Mouse (Mus musculus) hindbrain, embryonic 10.5 days (tissue): ENCODE data around the gene Acsf3. TPM values are rescaled to one million over a fixed set of nuclear protein-coding genes. Genes with fewer than 3 reads are reported as not detected.

Experiments
- DNase-seq: peaks from one replicate; pipeline ENCODE4 v3.0.0-alpha.2; 2017; ENCODE audit warnings: low spot score
- H3K27ac ChIP-seq: fragments of 300-500 bp; sonication (generic); 2 replicates; pipeline ENCODE4 v1.5.1; 2016; ENCODE audit warnings: mild to moderate bottlenecking, moderate library complexity
- H3K27me3 ChIP-seq: fragments of 300-500 bp; sonication (generic); 2 replicates; pipeline ENCODE4 v1.6.1; 2016; ENCODE audit warnings: mild to moderate bottlenecking; ENCODE audit not compliant: poor library complexity, insufficient read depth, severe bottlenecking
- H3K36me3 ChIP-seq: fragments of 300-500 bp; sonication (generic); 2 replicates; pipeline ENCODE4 v1.6.1; 2016; ENCODE audit warnings: mild to moderate bottlenecking, moderate library complexity
- H3K4me1 ChIP-seq: fragments of 300-500 bp; sonication (generic); replicated peaks from 2 replicates; pipeline ENCODE4 v1.6.1; 2016; ENCODE audit warnings: mild to moderate bottlenecking
- H3K4me3 ChIP-seq: fragments of 300-500 bp; sonication (generic); 2 replicates; pipeline ENCODE4 v1.5.1; 2016; ENCODE audit warnings: mild to moderate bottlenecking, moderate library complexity
- H3K9me3 ChIP-seq: fragments of 300-500 bp; sonication (generic); 2 replicates; pipeline ENCODE4 v1.6.1; 2016; ENCODE audit warnings: mild to moderate bottlenecking, moderate library complexity
- WGBS: fragments of 180-500 bp; shearing (Covaris S2); methylation state at CpG from one replicate; pipeline ENCODE4 v1.1.7; 2016; 5-methylcytosine and 5-hydroxymethylcytosine counted together
- polyA plus RNA-seq: library from polyadenylated mRNA; unstranded; fragments of >200 nt; fragmentation: Nextera tagmentation; extraction: Ambion mirVana; gene quantifications from 2 replicates; pipeline ENCODE4 v1.2.1, GENCODE M21; 2016

Gene Acsf3
- polyA plus RNA-seq, 1 experiment from 2014 or later = 18.0 TPM

- H3K27me3 ChIP-seq = peaks cover 79% of the 10 kb centered on the region
- 29% methylated on average over 17 of the region's 17 CpGs for whole genome bisulfite sequencing
- H3K27ac ChIP-seq = peak overlapping the region; percentile 71
- no peaks in the 10 kb centered on the region for H3K9me3 ChIP-seq
- peaks cover 67% of the 10 kb centered on the region for H3K4me1 ChIP-seq
- DNase-seq = no peak
- no peaks in the 10 kb centered on the region for H3K36me3 ChIP-seq
- no peak overlapping the region for H3K4me3 ChIP-seq
These were observed 30.1 kb upstream of the Acsf3 start for GRCm38 (mm10) chr8:122745022-122745749.

- 11% methylated on average over 16 of the region's 16 CpGs for WGBS
- Histone ChIP-seq H3K9me3 (no peaks in the 10 kb centered on the region), H3K36me3 (no peaks in the 10 kb centered on the region), H3K27ac (peak overlapping the region; percentile 71), H3K4me1 (peaks cover 67% of the 10 kb centered on the region), H3K4me3 (0 out of 2 replicates have a peak overlapping the region, but pooled peaks have one; percentile 3), H3K27me3 (peaks cover 73% of the 10 kb centered on the region)
- DNase-seq = peak; percentile 38
These were observed 29.5 kb upstream of the Acsf3 start for GRCm38 (mm10) chr8:122745750-122746275.

DNA sequence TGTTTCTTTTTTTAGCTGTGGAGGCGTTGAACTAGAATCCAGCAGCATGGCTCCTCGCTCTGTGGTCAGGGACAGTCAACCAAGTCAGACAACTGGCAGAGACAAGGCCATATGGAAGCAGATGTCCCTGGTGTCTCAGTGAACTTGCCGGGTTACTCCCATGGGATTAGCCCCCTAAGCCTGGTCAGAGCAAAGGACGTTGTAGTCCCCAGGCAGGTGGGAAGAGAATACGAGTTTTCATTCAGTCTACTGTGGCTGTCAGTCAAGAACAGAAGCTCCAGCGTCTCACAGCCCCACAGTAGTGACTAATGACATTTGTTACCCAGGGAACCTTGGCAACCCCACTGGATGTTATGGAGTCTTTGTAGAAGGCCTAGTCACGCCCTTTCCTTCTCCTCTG is 28.8 kb upstream of the Acsf3 start:
- Histone ChIP-seq H3K4me1 (peaks cover 67% of the 10 kb centered on the region), H3K27ac (peak overlapping the region; percentile 71), H3K4me3 (no peak overlapping the region), H3K36me3 (no peaks in the 10 kb centered on the region), H3K27me3 (peaks cover 66% of the 10 kb centered on the region), H3K9me3 (no peaks in the 10 kb centered on the region)
- WGBS = 46% methylated on average over 7 of the region's 7 CpGs
- no peak for DNase-seq

DNA sequence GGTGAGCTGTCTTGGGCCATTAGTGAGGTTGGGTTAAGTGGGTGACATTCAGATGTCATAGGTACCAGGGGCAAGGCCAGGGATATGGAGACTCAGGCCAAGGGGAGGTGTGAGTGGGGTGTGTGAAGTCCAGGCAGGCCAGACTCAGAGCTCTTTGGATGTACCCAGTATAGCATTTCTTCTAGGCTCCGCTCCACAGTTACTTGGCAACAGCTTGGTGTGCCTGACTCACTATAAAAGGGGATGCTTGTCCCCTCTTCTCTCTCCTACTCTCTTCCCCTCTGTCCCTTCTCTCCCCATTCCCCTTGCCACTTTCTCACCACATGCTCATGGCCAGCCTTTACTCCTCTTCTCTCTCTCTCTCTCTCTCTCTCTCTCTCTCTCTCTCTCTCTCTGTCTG is 27.5 kb upstream of the Acsf3 start:
- DNase-seq = no peak
- peaks cover 63% of the 10 kb centered on the region for H3K27me3 ChIP-seq
- H3K4me1 ChIP-seq = peaks cover 54% of the 10 kb centered on the region
- 100% methylated on average over 1 of the region's 1 CpGs for WGBS
- 0 out of 2 replicates have a peak overlapping the region, but pooled peaks have one; percentile 71 for H3K27ac ChIP-seq
- H3K9me3 ChIP-seq = no peaks in the 10 kb centered on the region
- no peaks in the 10 kb centered on the region for H3K36me3 ChIP-seq
- no peak overlapping the region for H3K4me3 ChIP-seq

DNA sequence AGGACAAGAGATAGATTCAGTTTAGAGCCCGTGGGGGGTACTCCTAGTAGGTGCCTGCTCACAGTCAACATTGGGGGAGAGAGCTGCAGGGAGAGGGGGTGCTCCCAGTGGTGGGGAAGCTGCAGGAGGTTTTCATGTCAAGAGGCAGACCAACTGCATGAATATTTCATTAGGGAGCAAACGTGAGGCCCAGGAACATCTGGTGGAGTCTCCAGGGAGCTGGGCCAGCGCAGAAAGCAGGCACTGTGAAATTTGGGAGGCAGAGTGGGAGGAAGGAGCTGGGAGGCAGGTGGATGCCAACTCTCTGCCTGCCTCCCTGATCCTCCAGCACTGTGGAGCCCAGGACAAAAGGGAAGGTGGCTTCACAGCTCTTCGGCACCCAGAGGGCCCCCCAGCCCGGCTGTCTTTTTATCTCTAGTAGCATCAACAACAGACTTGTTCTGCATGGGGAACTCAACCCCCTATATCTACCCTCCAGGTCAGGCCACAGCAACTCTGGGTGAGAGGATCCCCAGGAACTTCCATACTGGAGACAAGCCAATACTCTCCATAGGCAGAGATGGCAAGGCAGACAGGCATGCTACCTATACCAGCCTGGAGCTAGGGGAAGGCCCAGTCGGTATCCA is 25.8 kb upstream of the Acsf3 start:
- Histone ChIP-seq H3K27me3 (peaks cover 48% of the 10 kb centered on the region), H3K4me1 (peaks cover 43% of the 10 kb centered on the region), H3K36me3 (no peaks in the 10 kb centered on the region), H3K27ac (peak overlapping the region; percentile 57), H3K9me3 (no peaks in the 10 kb centered on the region), H3K4me3 (no peak overlapping the region)
- DNase-seq = no peak
- WGBS = 60% methylated on average over 6 of the region's 6 CpGs

DNA sequence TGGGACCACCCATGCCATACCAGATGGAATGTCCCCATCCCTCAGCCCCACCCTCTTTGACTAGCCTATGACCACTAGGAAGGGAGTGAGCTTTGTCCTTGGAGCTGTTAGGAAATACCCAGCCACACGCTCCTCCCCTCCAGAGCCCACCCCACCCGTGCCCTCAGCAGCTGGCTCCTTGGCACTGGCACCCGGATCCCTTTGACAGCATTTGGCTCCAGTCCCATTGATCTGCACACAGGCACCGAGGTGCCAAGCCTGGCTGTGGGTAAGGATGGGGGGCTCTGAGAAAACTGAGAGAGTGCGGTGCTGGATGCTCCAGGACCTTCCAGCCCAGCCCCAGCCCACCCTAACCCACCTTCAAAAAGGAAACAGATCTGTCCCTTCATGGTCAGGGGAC is 23.9 kb upstream of the Acsf3 start:
- DNase-seq = no peak
- Histone ChIP-seq H3K27ac (no peak overlapping the region), H3K4me3 (no peak overlapping the region), H3K36me3 (no peaks in the 10 kb centered on the region), H3K27me3 (peaks cover 29% of the 10 kb centered on the region), H3K9me3 (no peaks in the 10 kb centered on the region), H3K4me1 (peaks cover 24% of the 10 kb centered on the region)
- 77% methylated on average over 5 of the region's 5 CpGs for WGBS

DNA sequence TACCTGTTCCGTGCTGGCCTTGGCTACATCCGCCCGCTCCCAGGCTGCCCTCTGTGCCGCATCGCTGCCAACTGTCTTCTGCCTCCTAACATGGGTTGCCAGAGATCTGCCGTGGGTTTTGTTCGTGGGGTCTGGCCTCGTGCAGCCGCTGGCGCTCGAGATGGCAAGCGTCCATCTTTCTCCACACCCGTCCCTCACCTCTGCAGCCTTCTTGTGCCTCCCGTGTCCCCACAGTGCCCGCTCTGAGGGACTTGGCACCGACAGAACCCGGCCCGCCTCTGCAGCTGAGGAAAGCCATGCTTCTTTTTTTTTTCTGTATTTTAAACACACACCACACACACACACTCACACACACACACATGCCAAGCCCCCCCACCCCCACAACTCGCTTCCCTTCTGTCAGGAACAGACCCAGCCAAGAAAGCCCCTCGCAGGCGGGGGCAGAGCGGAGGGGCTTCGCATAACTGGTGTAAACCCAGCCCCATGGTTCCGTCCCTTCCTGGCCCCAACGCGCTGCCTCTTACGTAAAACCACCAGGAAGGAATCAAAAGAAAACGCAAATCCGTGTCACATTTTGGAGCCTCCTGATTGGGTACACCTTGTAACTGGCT is 23.1 kb upstream of the Acsf3 start:
- WGBS = 88% methylated on average over 29 of the region's 29 CpGs
- H3K9me3 ChIP-seq = no peaks in the 10 kb centered on the region
- no peak overlapping the region for H3K4me3 ChIP-seq
- no peak overlapping the region for H3K27ac ChIP-seq
- H3K4me1 ChIP-seq = peaks cover 16% of the 10 kb centered on the region
- DNase-seq = no peak
- H3K27me3 ChIP-seq = peaks cover 20% of the 10 kb centered on the region; the same call in 1 of the 2 replicates
- H3K36me3 ChIP-seq = no peaks in the 10 kb centered on the region

- H3K9me3 ChIP-seq = no peaks in the 10 kb centered on the region
- H3K4me1 ChIP-seq = 0 out of 2 replicates have a peak, but pooled peaks cover 7% of the 10 kb centered on the region
- DNase-seq = no peak
- H3K4me3 ChIP-seq = no peak overlapping the region
- no peaks in the 10 kb centered on the region; the same call in 1 of the 2 replicates for H3K27me3 ChIP-seq
- no peaks in the 10 kb centered on the region for H3K36me3 ChIP-seq
- H3K27ac ChIP-seq = no peak overlapping the region
These were observed 16.7 kb upstream of the Acsf3 start for GRCm38 (mm10) chr8:122758597-122758996.

DNA sequence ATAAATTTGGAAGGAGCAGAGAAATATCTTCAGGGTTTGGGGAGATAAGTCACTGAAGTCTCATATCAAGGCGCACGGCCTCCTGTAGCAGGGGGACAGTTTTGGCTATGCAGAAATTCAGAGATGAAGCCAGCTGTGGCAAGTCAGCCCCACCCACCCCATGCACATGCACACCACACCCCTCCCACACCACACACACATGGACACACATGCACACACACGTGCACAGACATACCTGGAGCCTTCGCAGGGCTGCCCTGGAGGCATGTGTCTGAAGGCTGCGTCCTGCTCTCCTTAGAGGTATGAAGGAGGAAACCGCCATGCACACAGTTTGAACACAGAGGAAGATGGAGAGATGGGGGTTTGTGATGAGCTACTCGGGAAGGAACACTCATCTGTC is 15.2 kb upstream of the Acsf3 start:
- no peak overlapping the region for H3K4me3 ChIP-seq
- H3K27ac ChIP-seq = no peak overlapping the region
- no peaks in the 10 kb centered on the region for H3K9me3 ChIP-seq
- DNase-seq = no peak
- 0 out of 2 replicates have a peak, but pooled peaks cover 7% of the 10 kb centered on the region for H3K4me1 ChIP-seq
- 80% methylated on average over 7 of the region's 7 CpGs for WGBS
- no peaks in the 10 kb centered on the region for H3K36me3 ChIP-seq
- H3K27me3 ChIP-seq = no peaks in the 10 kb centered on the region; the same call in 1 of the 2 replicates

DNA sequence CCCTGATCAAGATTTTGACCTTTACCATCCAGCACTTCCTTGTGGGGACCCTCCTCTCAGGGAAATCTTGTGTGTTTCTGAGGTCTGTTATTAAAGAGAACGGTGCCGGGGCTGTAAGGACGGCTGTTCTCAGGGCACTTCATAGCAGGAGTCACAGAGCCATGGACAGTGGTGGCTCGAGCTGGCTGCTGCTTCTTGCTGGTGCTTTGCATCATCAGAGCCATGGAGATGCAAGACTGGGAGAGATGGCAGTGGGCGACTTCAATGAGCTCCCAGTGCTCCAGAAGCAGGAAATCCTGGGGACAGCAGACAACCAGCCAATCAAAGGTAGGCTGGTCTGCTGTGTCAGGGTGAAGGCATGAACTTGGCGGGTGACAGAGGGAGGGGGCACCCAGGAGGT is 14.2 kb upstream of the Acsf3 start:
- Histone ChIP-seq H3K27ac (no peak overlapping the region), H3K4me1 (0 out of 2 replicates have a peak, but pooled peaks cover 7% of the 10 kb centered on the region), H3K36me3 (no peaks in the 10 kb centered on the region), H3K9me3 (no peaks in the 10 kb centered on the region), H3K4me3 (no peak overlapping the region), H3K27me3 (no peaks in the 10 kb centered on the region; the same call in 1 of the 2 replicates)
- DNase-seq = no peak
- 78% methylated on average over 6 of the region's 6 CpGs for WGBS

GRCm38 (mm10) chr8:122762731-122763266 is 12.5 kb upstream of the Acsf3 start:
- Histone ChIP-seq H3K27me3 (no peaks in the 10 kb centered on the region), H3K4me1 (peaks cover 12% of the 10 kb centered on the region), H3K36me3 (no peaks in the 10 kb centered on the region), H3K4me3 (no peak overlapping the region), H3K27ac (0 out of 2 replicates have a peak overlapping the region, but pooled peaks have one; percentile 1), H3K9me3 (no peaks in the 10 kb centered on the region)
- WGBS = 52% methylated on average over 12 of the region's 12 CpGs
- DNase-seq = no peak

DNA sequence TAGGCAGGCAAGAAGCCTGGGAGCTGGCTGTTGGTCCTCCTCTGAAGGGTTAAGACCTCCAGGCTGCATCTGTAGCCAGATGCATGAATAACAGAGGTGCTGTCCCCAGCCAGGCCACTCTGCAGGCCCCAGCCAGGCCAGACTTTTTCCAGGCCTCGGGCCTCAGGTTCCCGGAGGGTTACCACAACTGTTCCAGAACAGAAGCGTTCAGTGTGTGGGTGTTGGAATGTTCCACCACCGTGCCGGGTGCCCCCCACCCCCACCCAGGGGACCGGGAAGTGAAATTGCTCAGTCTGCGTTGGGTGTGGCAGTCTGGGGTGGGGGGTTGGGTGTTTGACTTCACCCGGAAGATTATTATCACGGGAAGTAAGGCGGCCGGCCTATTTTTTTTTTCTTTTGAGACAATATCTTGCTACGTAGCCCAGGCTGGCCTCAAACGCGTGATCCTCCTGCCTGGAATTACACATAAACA is 12.0 kb upstream of the Acsf3 start:
- 86% methylated on average over 14 of the region's 14 CpGs for WGBS
- no peak for DNase-seq
- no peak overlapping the region for H3K4me3 ChIP-seq

More for the DNA sequence above, 12.0 kb upstream of the Acsf3 start:
- Histone ChIP-seq H3K4me1 (peaks cover 12% of the 10 kb centered on the region), H3K36me3 (no peaks in the 10 kb centered on the region), H3K9me3 (no peaks in the 10 kb centered on the region), H3K27ac (0 out of 2 replicates have a peak overlapping the region, but pooled peaks have one; percentile 1), H3K27me3 (no peaks in the 10 kb centered on the region)
